Mouse (Mus musculus) frontal cortex, postnatal 14 days (tissue): ENCODE results near the gene Lamtor4.
A peak's percentile ranks its signal among the peaks of the same experiment; 100 is the strongest.
"Not testable (repeated sequence)": the region's sequence is repeated elsewhere in the genome, so short reads cannot be mapped to it uniquely, and the experiment has no call there.

ENCODE experiments used
- DNase-seq, 2 experiments: peaks; one replicate each; pipeline ENCODE4 v3.0.0; 2022; ENCODE audit warnings: low spot score in 2 of 2

Gene Lamtor4

GRCm38 (mm10) chr5:138255353-138256093 lies at the start of gene Lamtor4:
TSS of gene Lamtor4 (plus strand) at chr5:138255482.
- peak; percentile 94 to 95 for DNase-seq

- no peak for DNase-seq
Observed at GRCm38 (mm10) chr5:138207253-138207652, 48.0 kb upstream of the Lamtor4 start.

GRCm38 (mm10) chr5:138207873-138208272 lies 47.4 kb upstream of the Lamtor4 start:
- no peak for DNase-seq

- DNase-seq, result not testable (repeated sequence)
Observed at GRCm38 (mm10) chr5:138216632-138217031, 38.6 kb upstream of the Lamtor4 start.

GRCm38 (mm10) chr5:138219864-138220263 lies 35.4 kb upstream of the Lamtor4 start:
- DNase-seq, result no peak

GRCm38 (mm10) chr5:138222111-138222510 lies 33.2 kb upstream of the Lamtor4 start:
- peak; percentile 45 to 82 for DNase-seq

- DNase-seq, result no peak
Observed at GRCm38 (mm10) chr5:138223287-138223686, 32.0 kb upstream of the Lamtor4 start.

GRCm38 (mm10) chr5:138225700-138226099 lies 29.6 kb upstream of the Lamtor4 start, which contains the start of gene Nxpe5:
TSS of gene Nxpe5 (plus strand) at chr5:138225898.
- DNase-seq, result no peak

- no peak for DNase-seq
Observed at GRCm38 (mm10) chr5:138226491-138226890, 28.8 kb upstream of the Lamtor4 start.

GRCm38 (mm10) chr5:138227367-138227766 lies 27.9 kb upstream of the Lamtor4 start:
- no peak for DNase-seq

GRCm38 (mm10) chr5:138228026-138228425 lies 27.3 kb upstream of the Lamtor4 start:
- DNase-seq, result peak in 1 of 2 experiments; percentile 5

GRCm38 (mm10) chr5:138229511-138229910 lies 25.8 kb upstream of the Lamtor4 start:
- no peak for DNase-seq

GRCm38 (mm10) chr5:138233778-138234177 lies 21.5 kb upstream of the Lamtor4 start:
- DNase-seq, result no peak

- DNase-seq, result no peak
Observed at GRCm38 (mm10) chr5:138234224-138234623, 21.1 kb upstream of the Lamtor4 start.

- no peak for DNase-seq
Observed at GRCm38 (mm10) chr5:138241511-138241910, 13.8 kb upstream of the Lamtor4 start.

GRCm38 (mm10) chr5:138251144-138251543 lies 4.1 kb upstream of the Lamtor4 start:
- no peak for DNase-seq

GRCm38 (mm10) chr5:138253061-138253460 lies 2.2 kb upstream of the Lamtor4 start:
- no peak for DNase-seq

GRCm38 (mm10) chr5:138256094-138256467 lies 799 bp downstream of the Lamtor4 start:
- no peak for DNase-seq

GRCm38 (mm10) chr5:138256966-138257584 lies 1.8 kb downstream of the Lamtor4 start:
- DNase-seq, result no peak

GRCm38 (mm10) chr5:138257585-138257978 lies 2.3 kb downstream of the Lamtor4 start:
- no peak for DNase-seq

- no peak for DNase-seq
Observed at GRCm38 (mm10) chr5:138258078-138258477, 2.8 kb downstream of the Lamtor4 start.

- DNase-seq, result no peak
Observed at GRCm38 (mm10) chr5:138258542-138258941, 3.3 kb downstream of the Lamtor4 start.

GRCm38 (mm10) chr5:138258993-138259392 lies 3.7 kb downstream of the Lamtor4 start:
- no peak for DNase-seq
